In genomic region chr17:62818821-62819220, GRCm38 (mm10) we compare ENCODE assay signal across 10 mouse cellular contexts.
DNase-seq lines count a peak whose midpoint lies in the region; ATAC-seq lines count a peak whose summit lies in the region.
"Had no signal": no experiment of that assay in that cellular context is flagged by ENCODE, and none has a peak within 500 bp of the region (broad histone marks: within the 10 kb centered on the region; RNA-seq: fewer than 3 reads in every experiment).

No protein-coding gene starts in this region.

- 13% methylated on average over 8 of the region's 8 CpGs for WGBS in kidney, embryonic 16.5 days
- 3% methylated on average over 8 of the region's 8 CpGs for WGBS in embryonic facial prominence, embryonic 12.5 days

- no peak overlapping the region for H3K9ac ChIP-seq in kidney, embryonic 16.5 days (replicated peaks; ENCODE audit: low read length)
- H3K9ac ChIP-seq in embryonic facial prominence, embryonic 12.5 days = no peak overlapping the region

- no peaks in the 10 kb centered on the region for H3K9me3 ChIP-seq in kidney, embryonic 16.5 days (ENCODE audit: low read length)
- no peaks in the 10 kb centered on the region for H3K9me3 ChIP-seq in embryonic facial prominence, embryonic 12.5 days

- ATAC-seq in kidney, embryonic 16.5 days (ENCODE audit: low FRiP score, low TSS enrichment) = no peak; the same call in 1 of the 2 replicates
- no peak for ATAC-seq in embryonic facial prominence, embryonic 12.5 days (ENCODE audit: insufficient number of reproducible peaks, insufficient read depth, low FRiP score, low TSS enrichment)
- ATAC-seq in megakaryocyte progenitor cell, adult 5-6 weeks (replicated peaks; ENCODE audit: poor library complexity) = no peak

- no peaks in the 10 kb centered on the region for H3K27me3 ChIP-seq in kidney, embryonic 16.5 days (ENCODE audit: insufficient read depth, low read length)
- H3K27me3 ChIP-seq in embryonic facial prominence, embryonic 12.5 days = no peaks in the 10 kb centered on the region

- no peaks in the 10 kb centered on the region for H3K36me3 ChIP-seq in kidney, embryonic 16.5 days (ENCODE audit: insufficient read depth, low read length)
- no peaks in the 10 kb centered on the region for H3K36me3 ChIP-seq in embryonic facial prominence, embryonic 12.5 days
- H3K36me3 ChIP-seq: G1E had no signal

- no peak overlapping the region for H3K4me3 ChIP-seq in kidney, embryonic 16.5 days (ENCODE audit: low read length)
- no peak overlapping the region for H3K4me3 ChIP-seq in embryonic facial prominence, embryonic 12.5 days

- peaks cover 10% of the 10 kb centered on the region for H3K4me1 ChIP-seq in kidney, embryonic 16.5 days (ENCODE audit: insufficient read depth, low read length)
- peaks cover 36% of the 10 kb centered on the region for H3K4me1 ChIP-seq in embryonic facial prominence, embryonic 12.5 days

- DNase-seq in kidney, adult 8-10 months = no peak
- DNase-seq in kidney, postnatal 36 days = peak; percentile 4 to 18
- peak; percentile 17 to 31 for DNase-seq in thymus, adult 18-20 months
- no peak for DNase-seq in adrenal gland, postnatal 25 days
- DNase-seq in right cerebral cortex, adult 2 months (ENCODE audit: low spot score in 2 of 2) = no peak
- DNase-seq: liver had no signal

- H3K4me2 ChIP-seq in kidney, embryonic 16.5 days (replicated peaks; ENCODE audit: low read depth, low read length) = peak overlapping the region; percentile 7; the same call in 1 of the 2 replicates
- H3K4me2 ChIP-seq in embryonic facial prominence, embryonic 12.5 days (replicated peaks) = peak overlapping the region; percentile 38

- H3K27ac ChIP-seq in kidney, embryonic 16.5 days (ENCODE audit: low read length) = no peak overlapping the region
- H3K27ac ChIP-seq in embryonic facial prominence, embryonic 12.5 days = peak overlapping the region; percentile 50; the same call in 1 of the 2 replicates

Comparison
In these comparisons a context has a peak if more than half of its experiments do, and no peak if none do; other contexts are left out.
1. DNase-seq: peak in kidney, postnatal 36 days (2 of 2) and thymus, adult 18-20 months (2 of 2); none in kidney, adult 8-10 months (0 of 2), adrenal gland, postnatal 25 days (single experiment) and right cerebral cortex, adult 2 months (0 of 2).